ENCODE assay signal across 25 mouse cellular contexts in genomic region chr3:75308861-75309260, GRCm38 (mm10). TPM values are rescaled to one million over a fixed set of nuclear protein-coding genes. Genes with fewer than 3 reads are reported as not detected.
A peak's percentile ranks its signal among the peaks of the same experiment; 100 is the strongest.
DNase-seq lines count a peak whose midpoint lies in the region; ATAC-seq and TF ChIP-seq lines count a peak whose summit lies in the region.
"Had no signal": no experiment of that assay in that cellular context is flagged by ENCODE, and none has a peak within 500 bp of the region (broad histone marks: within the 10 kb centered on the region; RNA-seq: fewer than 3 reads in every experiment).

No protein-coding gene starts in this region.

- TF ChIP-seq CTCF in intestine, postnatal 0 days (IDR thresholded peaks at IDR 0.05; ENCODE audit: low read depth), result no peak

- H3K4me2 ChIP-seq in intestine, embryonic 15.5 days (replicated peaks), result no peak overlapping the region
- no peak overlapping the region for H3K4me2 ChIP-seq in intestine, postnatal 0 days (replicated peaks; ENCODE audit: low read depth)
- H3K4me2 ChIP-seq in forebrain, embryonic 11.5 days (ENCODE audit: low read depth, low read length, severe bottlenecking), result no peak overlapping the region
- no peak overlapping the region for H3K4me2 ChIP-seq in midbrain, embryonic 11.5 days
- H3K4me2 ChIP-seq: embryonic facial prominence, embryonic 12.5 days; forebrain, embryonic 12.5 days had no signal

- no peaks in the 10 kb centered on the region for H3K36me3 ChIP-seq in intestine, embryonic 15.5 days
- H3K36me3 ChIP-seq in intestine, postnatal 0 days (ENCODE audit: control insufficient read depth, insufficient read depth), result no peaks in the 10 kb centered on the region
- no peaks in the 10 kb centered on the region for H3K36me3 ChIP-seq in forebrain, embryonic 11.5 days (ENCODE audit: control insufficient read depth, insufficient read depth, low read length)
- no peaks in the 10 kb centered on the region for H3K36me3 ChIP-seq in midbrain, embryonic 11.5 days (ENCODE audit: control insufficient read depth, insufficient read depth, low read length)
- H3K36me3 ChIP-seq: embryonic facial prominence, embryonic 10.5 days; embryonic facial prominence, embryonic 12.5 days; forebrain, embryonic 12.5 days had no signal

- H3K4me1 ChIP-seq in intestine, embryonic 15.5 days (replicated peaks), result no peaks in the 10 kb centered on the region
- no peaks in the 10 kb centered on the region for H3K4me1 ChIP-seq in intestine, postnatal 0 days (replicated peaks; ENCODE audit: control insufficient read depth, insufficient read depth, low read length)
- H3K4me1 ChIP-seq in forebrain, embryonic 11.5 days (replicated peaks; ENCODE audit: control insufficient read depth, insufficient read depth, low read length), result no peaks in the 10 kb centered on the region
- no peaks in the 10 kb centered on the region for H3K4me1 ChIP-seq in midbrain, embryonic 11.5 days (ENCODE audit: control insufficient read depth, insufficient read depth, low read length)
- H3K4me1 ChIP-seq: embryonic facial prominence, embryonic 10.5 days; embryonic facial prominence, embryonic 12.5 days; forebrain, embryonic 12.5 days had no signal

- DNase-seq in forebrain, embryonic 11.5 days (ENCODE audit: low spot score), result no peak
- DNase-seq in kidney, postnatal 4 days, result no peak
- no peak for DNase-seq in midbrain, embryonic 11.5 days (ENCODE audit: low spot score, missing footprints)
- DNase-seq: adrenal gland, adult 2 months; adrenal gland, postnatal 10 days; adrenal gland, postnatal 25 days; cerebellum, adult 11 months; cerebellum, adult 18-20 months; cerebellum, adult 9-10 months; cerebellum, postnatal 14 days; cerebellum, postnatal 36 days had no signal

- ATAC-seq in intestine, embryonic 15.5 days, result peak; percentile 55; the same call in 1 of the 2 replicates
- ATAC-seq in intestine, postnatal 0 days, result peak; percentile 65
- ATAC-seq in megakaryocyte-erythroid progenitor cell, adult 5-6 weeks (replicated peaks; ENCODE audit: low FRiP score, low TSS enrichment, poor library complexity, severe bottlenecking), result peak; percentile 43; the same call in 1 of the 2 replicates
- ATAC-seq in forebrain, embryonic 11.5 days (replicated peaks; ENCODE audit: low FRiP score), result no peak
- ATAC-seq in midbrain, embryonic 11.5 days (ENCODE audit: low FRiP score), result no peak
- ATAC-seq: forebrain, embryonic 14.5 days; forebrain, embryonic 16.5 days had no signal

- no peaks in the 10 kb centered on the region for H3K9me3 ChIP-seq in intestine, embryonic 15.5 days
- no peaks in the 10 kb centered on the region for H3K9me3 ChIP-seq in intestine, postnatal 0 days (ENCODE audit: control insufficient read depth)
- H3K9me3 ChIP-seq in forebrain, embryonic 11.5 days (ENCODE audit: control insufficient read depth, low read length), result no peaks in the 10 kb centered on the region
- no peaks in the 10 kb centered on the region for H3K9me3 ChIP-seq in midbrain, embryonic 11.5 days (ENCODE audit: control insufficient read depth, low read length)
- H3K9me3 ChIP-seq: embryonic facial prominence, embryonic 10.5 days; embryonic facial prominence, embryonic 12.5 days; forebrain, embryonic 12.5 days had no signal

- no peak overlapping the region for H3K27ac ChIP-seq in intestine, embryonic 15.5 days
- no peak overlapping the region for H3K27ac ChIP-seq in intestine, postnatal 0 days (ENCODE audit: low read depth, low read length)
- H3K27ac ChIP-seq in forebrain, embryonic 11.5 days (ENCODE audit: low read depth, low read length), result no peak overlapping the region
- H3K27ac ChIP-seq in midbrain, embryonic 11.5 days (ENCODE audit: low read depth, low read length), result no peak overlapping the region
- H3K27ac ChIP-seq: embryonic facial prominence, embryonic 10.5 days; embryonic facial prominence, embryonic 12.5 days; forebrain, embryonic 12.5 days had no signal

- H3K4me3 ChIP-seq in intestine, embryonic 15.5 days (replicated peaks), result no peak overlapping the region
- H3K4me3 ChIP-seq in intestine, postnatal 0 days (ENCODE audit: low read depth, low read length), result no peak overlapping the region
- H3K4me3 ChIP-seq in forebrain, embryonic 11.5 days (ENCODE audit: low read depth, low read length), result no peak overlapping the region
- H3K4me3 ChIP-seq in midbrain, embryonic 11.5 days (ENCODE audit: low read depth, low read length), result no peak overlapping the region
- H3K4me3 ChIP-seq: embryonic facial prominence, embryonic 10.5 days; embryonic facial prominence, embryonic 12.5 days; forebrain, embryonic 12.5 days had no signal

- WGBS in intestine, embryonic 15.5 days, result 83% methylated on average over 4 of the region's 4 CpGs
- 59% methylated on average over 4 of the region's 4 CpGs for WGBS in intestine, postnatal 0 days
- WGBS in forebrain, embryonic 11.5 days, result 81% methylated on average over 4 of the region's 4 CpGs
- WGBS in midbrain, embryonic 11.5 days, result 90% methylated on average over 4 of the region's 4 CpGs

- H3K27me3 ChIP-seq in intestine, embryonic 15.5 days (replicated peaks), result no peaks in the 10 kb centered on the region
- no peaks in the 10 kb centered on the region for H3K27me3 ChIP-seq in intestine, postnatal 0 days (replicated peaks; ENCODE audit: control insufficient read depth, insufficient read depth, low read length)
- H3K27me3 ChIP-seq in forebrain, embryonic 11.5 days (ENCODE audit: control insufficient read depth, insufficient read depth, low read length), result no peaks in the 10 kb centered on the region
- H3K27me3 ChIP-seq in midbrain, embryonic 11.5 days (ENCODE audit: control insufficient read depth, insufficient read depth, low read length), result no peaks in the 10 kb centered on the region
- H3K27me3 ChIP-seq: embryonic facial prominence, embryonic 12.5 days; forebrain, embryonic 12.5 days had no signal

- H3K9ac ChIP-seq in intestine, embryonic 15.5 days, result no peak overlapping the region
- H3K9ac ChIP-seq in intestine, postnatal 0 days (ENCODE audit: low read depth, low read length), result no peak overlapping the region
- H3K9ac ChIP-seq in forebrain, embryonic 11.5 days (ENCODE audit: low read length), result no peak overlapping the region
- no peak overlapping the region for H3K9ac ChIP-seq in midbrain, embryonic 11.5 days (ENCODE audit: low read length)
- H3K9ac ChIP-seq: embryonic facial prominence, embryonic 12.5 days; forebrain, embryonic 12.5 days had no signal

RNA-seq across cellular contexts. Expression of gene Serpini2, which starts 39.0 kb away (rescaled TPM):
- 24.2 and 38.8 TPM in 2 replicates for polyA plus RNA-seq in intestine, embryonic 15.5 days (2015; fragmentation: Nextera tagmentation; extraction: Ambion mirVana)
- polyA plus RNA-seq in intestine, postnatal 0 days (2015; fragmentation: Nextera tagmentation; extraction: Ambion mirVana), result 0.10 and 0.21 TPM in 2 replicates
- total RNA-seq in megakaryocyte-erythroid progenitor cell, adult 5-6 weeks (2014; fragmentation: Nextera tagmentation), result not detected in 2 replicates
- total RNA-seq in megakaryocyte-erythroid progenitor cell, adult 5-6 weeks (2017), result not detected in 2 replicates
- polyA plus RNA-seq in forebrain, embryonic 11.5 days (2014; fragmentation: Nextera tagmentation; extraction: Ambion mirVana), result not detected in 2 replicates
- polyA plus RNA-seq in midbrain, embryonic 11.5 days (2014; fragmentation: Nextera tagmentation; extraction: Ambion mirVana), result not detected in 2 replicates
- total RNA-seq: adrenal gland, adult 2 months; adrenal gland, postnatal 10 days; adrenal gland, postnatal 25 days; ES-E14; MEL had no signal
- polyA plus RNA-seq: adrenal gland, adult 2 months; brain, embryonic 14.5 days; C2C12; cortical plate, adult 2 months; embryonic facial prominence, embryonic 10.5 days; embryonic facial prominence, embryonic 12.5 days; embryonic facial prominence, embryonic 14.5 days; forebrain, embryonic 12.5 days; forebrain, embryonic 14.5 days; forebrain, embryonic 16.5 days had no signal

Comparison
In these comparisons a context has a peak if more than half of its experiments do, and no peak if none do; other contexts are left out.
1. RNA of gene Serpini2, which starts 39.0 kb away (polyA plus RNA-seq): 24.2 to 38.8 TPM in intestine, embryonic 15.5 days; 0.10 to 0.21 TPM in intestine, postnatal 0 days, not detected in forebrain, embryonic 11.5 days and not detected in midbrain, embryonic 11.5 days; every median in the first group is over 10 times any median in the second.
2. ATAC-seq: peak in intestine, embryonic 15.5 days (single experiment), intestine, postnatal 0 days (single experiment) and megakaryocyte-erythroid progenitor cell, adult 5-6 weeks (single experiment); none in forebrain, embryonic 11.5 days (single experiment) and midbrain, embryonic 11.5 days (single experiment).